Mouse (Mus musculus) cerebellum, adult 9-10 months (tissue): ENCODE measurements around the gene Sema4g.
"Not testable (repeated sequence)": the region's sequence is repeated elsewhere in the genome, so short reads cannot be mapped to it uniquely, and the experiment has no call there.

Experiments
- DNase-seq: peaks from one replicate; pipeline ENCODE4 v3.0.0; 2022

The Sema4g gene

GRCm38 (mm10) chr19:45026958-45027670, 38.2 kb downstream of the Sema4g start:
- DNase-seq = no peak

GRCm38 (mm10) chr19:45027848-45028247, 38.9 kb downstream of the Sema4g start:
- no peak for DNase-seq

- no peak for DNase-seq
Measured at GRCm38 (mm10) chr19:45028746-45029145, 39.8 kb downstream of the Sema4g start.

- no peak for DNase-seq
Measured at GRCm38 (mm10) chr19:45029571-45029970, 40.7 kb downstream of the Sema4g start.

GRCm38 (mm10) chr19:45030111-45030510, 41.2 kb downstream of the Sema4g start:
- DNase-seq = peak; percentile 82

- peak; percentile 92 for DNase-seq
Measured at GRCm38 (mm10) chr19:45030746-45031693, 42.1 kb downstream of the Sema4g start.

- DNase-seq = peak; percentile 87
Measured at GRCm38 (mm10) chr19:45031780-45032179, 42.9 kb downstream of the Sema4g start.

GRCm38 (mm10) chr19:45032570-45033332, 43.9 kb downstream of the Sema4g start:
- no peak for DNase-seq

- DNase-seq = no peak
Measured at GRCm38 (mm10) chr19:45036867-45037266, 48.0 kb downstream of the Sema4g start.

- DNase-seq = not testable (repeated sequence)
Measured at GRCm38 (mm10) chr19:45038198-45038597, 49.3 kb downstream of the Sema4g start.

- no peak for DNase-seq
Measured at GRCm38 (mm10) chr19:45040214-45040613, 51.3 kb downstream of the Sema4g start.

GRCm38 (mm10) chr19:45044389-45044927, 55.6 kb downstream of the Sema4g start:
- DNase-seq = no peak

GRCm38 (mm10) chr19:45045236-45045635, 56.3 kb downstream of the Sema4g start:
- DNase-seq = no peak

GRCm38 (mm10) chr19:45045651-45046050, 56.8 kb downstream of the Sema4g start, which contains the start of gene Pdzd7:
Gene Pdzd7, minus strand, starts transcription at chr19:45045717.
- no peak for DNase-seq

GRCm38 (mm10) chr19:45046523-45047321, 57.8 kb downstream of the Sema4g start:
- peak; percentile 96 for DNase-seq

- DNase-seq = peak; percentile 97
Measured at GRCm38 (mm10) chr19:45047417-45047934, 58.6 kb downstream of the Sema4g start, which contains the start of gene Sfxn3. Gene Sfxn3, plus strand, starts transcription at chr19:45047503.

- DNase-seq = peak; percentile 80
Measured at GRCm38 (mm10) chr19:45047935-45048643, 59.2 kb downstream of the Sema4g start.

- no peak for DNase-seq
Measured at GRCm38 (mm10) chr19:45048644-45049365, 59.9 kb downstream of the Sema4g start.

- DNase-seq = no peak
Measured at GRCm38 (mm10) chr19:45049523-45049922, 60.6 kb downstream of the Sema4g start.
